Mouse (Mus musculus) embryonic fibroblast, embryonic 13.5 days (primary cell): ENCODE data around the gene Kmt2d. TPM values are rescaled to one million over a fixed set of nuclear protein-coding genes. Genes with fewer than 3 reads are reported as not detected.

ENCODE experiments used
- H3K27ac ChIP-seq: 2 replicates; pipeline ENCODE4 v1.5.1; 2012; ENCODE audit warnings: low read length, control low read depth, inconsistent platforms; ENCODE audit not compliant: insufficient read depth
- H3K4me1 ChIP-seq: 2 replicates; pipeline ENCODE4 v1.6.1; 2011; ENCODE audit warnings: low read length; ENCODE audit not compliant: control insufficient read depth, insufficient read depth
- H3K4me3 ChIP-seq: 2 replicates; pipeline ENCODE4 v1.5.1; 2011; ENCODE audit warnings: mild to moderate bottlenecking, control low read depth, low read length; ENCODE audit not compliant: insufficient read depth
- CTCF ChIP-seq: IDR thresholded peaks from 2 replicates; pipeline ENCODE4 v1.5.1; 2011; ENCODE audit warnings: mild to moderate bottlenecking, control low read depth, low read length, moderate library complexity, borderline replicate concordance; ENCODE audit not compliant: insufficient read depth
- POLR2A ChIP-seq: IDR thresholded peaks from 2 replicates; pipeline ENCODE4 v1.6.1; 2011; ENCODE audit warnings: low read depth, mild to moderate bottlenecking, control low read depth, low read length, moderate library complexity
- polyA plus RNA-seq: library from polyadenylated mRNA; stranded (reverse); fragments of >200 nt; gene quantifications from 2 replicates; pipeline ENCODE4 v1.2.4, GENCODE M21; 2011; ENCODE audit warnings: low read depth; ENCODE audit not compliant: missing spikeins, insufficient read length

The Kmt2d gene
- polyA plus RNA-seq, 1 experiment = 28.0 TPM

DNA sequence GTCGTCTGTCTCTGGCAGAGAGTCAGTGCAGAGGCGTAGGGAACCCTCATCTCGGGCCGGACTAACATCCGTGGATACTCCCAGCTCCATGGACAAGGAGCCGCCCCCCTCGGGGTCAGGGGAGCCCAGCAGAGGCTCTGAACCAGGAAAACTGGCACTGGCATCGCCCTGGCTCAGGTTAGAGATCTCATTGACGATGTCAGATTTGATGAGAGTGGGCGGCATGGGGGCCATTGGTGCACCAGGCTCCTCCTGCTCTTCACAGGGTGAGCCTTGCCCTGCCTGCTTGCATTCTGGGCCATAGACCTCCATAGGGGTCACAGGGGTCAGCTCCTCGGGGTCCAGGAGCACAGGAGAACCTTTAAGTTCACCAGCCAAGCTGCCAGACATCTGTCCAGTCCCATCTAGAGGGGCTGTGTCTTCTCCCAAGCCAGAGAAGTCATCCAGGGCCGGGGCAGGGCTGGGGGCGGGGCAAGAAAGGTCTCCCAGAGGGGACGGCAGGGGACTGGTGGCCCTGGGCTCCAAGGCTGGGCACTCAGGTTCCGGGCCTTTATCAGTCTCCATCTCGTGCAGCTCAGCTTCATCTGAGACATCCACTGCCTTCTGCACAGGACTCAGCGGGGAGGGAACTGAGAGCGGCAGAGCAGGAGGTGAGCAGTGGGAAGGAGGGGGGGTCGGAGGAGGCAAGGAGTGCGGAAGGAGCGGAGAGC is 9.1 kb downstream of the Kmt2d start:
- no peak overlapping the region for H3K27ac ChIP-seq
- no peaks in the 10 kb centered on the region for H3K4me1 ChIP-seq
- no peak overlapping the region for H3K4me3 ChIP-seq
- TF ChIP-seq CTCF (no peak), POLR2A (no peak)

- no peak for TF ChIP-seq CTCF
- Histone ChIP-seq H3K4me3 (no peak overlapping the region), H3K4me1 (no peaks in the 10 kb centered on the region), H3K27ac (no peak overlapping the region)
These were observed 10.1 kb downstream of the Kmt2d start for GRCm38 (mm10) chr15:98860921-98861320.

GRCm38 (mm10) chr15:98859319-98860043 is 11.5 kb downstream of the Kmt2d start:
- Histone ChIP-seq H3K27ac (no peak overlapping the region), H3K4me3 (no peak overlapping the region), H3K4me1 (no peaks in the 10 kb centered on the region)
- no peak for TF ChIP-seq CTCF
- no peak for TF ChIP-seq POLR2A

DNA sequence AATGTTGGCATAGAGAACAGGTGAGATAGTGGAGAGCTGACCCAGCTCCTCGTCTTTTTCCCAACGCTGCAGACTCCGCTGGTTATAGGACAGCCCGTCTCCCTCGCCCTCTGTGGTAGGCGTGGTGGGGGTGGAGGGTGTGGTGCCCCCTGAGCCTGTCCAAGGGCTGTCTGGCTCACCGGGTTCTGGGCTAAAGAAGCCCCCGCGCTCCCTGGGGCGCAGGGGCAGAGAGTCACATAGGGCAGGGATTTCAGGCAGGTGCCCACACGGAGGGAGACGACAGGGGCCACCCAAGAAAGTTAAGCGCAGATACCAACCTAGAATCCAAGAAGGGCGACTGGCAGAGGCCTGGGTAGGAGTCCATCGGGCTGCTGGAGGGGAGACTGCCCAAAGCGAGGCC is 16.8 kb downstream of the Kmt2d start:
- no peak overlapping the region for H3K4me3 ChIP-seq
- H3K27ac ChIP-seq = no peak overlapping the region
- TF ChIP-seq CTCF (no peak), POLR2A (no peak)
- no peaks in the 10 kb centered on the region for H3K4me1 ChIP-seq

- TF ChIP-seq POLR2A (no peak), CTCF (no peak)
- Histone ChIP-seq H3K4me3 (no peak overlapping the region), H3K27ac (no peak overlapping the region), H3K4me1 (no peaks in the 10 kb centered on the region)
These were observed 17.7 kb downstream of the Kmt2d start for GRCm38 (mm10) chr15:98853161-98853937.

DNA sequence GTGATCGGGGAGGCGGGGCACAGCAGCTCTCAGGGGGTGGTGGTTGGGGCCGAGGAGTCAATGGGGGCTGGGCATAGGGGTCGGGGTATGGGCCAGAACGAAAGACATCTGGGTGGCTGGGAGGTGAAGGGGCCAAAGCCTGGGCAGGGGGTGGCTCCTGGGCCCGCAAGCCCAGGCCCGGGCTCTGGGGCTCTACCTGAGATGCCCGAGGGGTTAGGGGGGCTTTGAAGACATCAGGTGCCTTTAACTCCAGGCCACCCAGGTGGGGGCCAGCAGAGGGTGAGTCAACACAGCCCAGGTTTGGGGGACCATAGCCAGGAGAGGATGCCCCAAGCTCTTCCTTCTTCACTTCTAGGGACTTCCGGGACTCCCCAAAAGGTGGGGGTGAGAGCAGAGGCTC is 18.3 kb downstream of the Kmt2d start:
- TF ChIP-seq POLR2A (no peak), CTCF (no peak)
- Histone ChIP-seq H3K4me3 (no peak overlapping the region), H3K4me1 (no peaks in the 10 kb centered on the region), H3K27ac (no peak overlapping the region)

- Histone ChIP-seq H3K4me3 (no peak overlapping the region), H3K4me1 (no peaks in the 10 kb centered on the region), H3K27ac (no peak overlapping the region)
- TF ChIP-seq CTCF = no peak
These were observed 18.9 kb downstream of the Kmt2d start for GRCm38 (mm10) chr15:98852071-98852470.

GRCm38 (mm10) chr15:98851229-98851818 is 19.7 kb downstream of the Kmt2d start:
- TF ChIP-seq POLR2A (no peak), CTCF (no peak)
- Histone ChIP-seq H3K27ac (no peak overlapping the region), H3K4me1 (no peaks in the 10 kb centered on the region), H3K4me3 (no peak overlapping the region)

DNA sequence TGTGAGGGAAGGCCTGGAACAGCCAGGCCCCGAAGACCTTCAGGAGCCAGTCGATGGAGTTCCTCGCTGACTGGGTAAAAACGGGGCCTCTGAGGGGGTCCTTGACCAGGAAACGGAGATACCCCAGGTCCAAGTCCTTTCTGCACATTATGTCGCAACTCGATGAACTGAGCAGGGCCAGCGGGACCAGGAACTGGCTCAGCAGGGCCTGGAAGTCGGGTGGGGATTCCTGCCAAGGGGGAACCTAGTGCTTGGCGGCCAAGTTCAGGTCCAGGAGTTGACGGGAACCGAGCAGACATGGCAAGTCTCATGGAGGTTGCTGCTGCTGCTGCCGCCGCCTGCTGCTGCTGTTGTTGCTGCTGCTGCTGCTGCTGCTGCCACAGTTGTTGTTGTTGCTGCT is 20.3 kb downstream of the Kmt2d start:
- Histone ChIP-seq H3K4me1 (no peaks in the 10 kb centered on the region), H3K4me3 (no peak overlapping the region), H3K27ac (no peak overlapping the region)
- TF ChIP-seq CTCF (no peak), POLR2A (no peak)
